Mouse (Mus musculus) neural tube, embryonic 11.5 days (tissue): ENCODE data around the gene Rhbdl2. TPM values are rescaled to one million over a fixed set of nuclear protein-coding genes. Genes with fewer than 3 reads are reported as not detected.

Experiments used
- ATAC-seq: fragments of 200-750 bp; cut with Nextera tagmentation; 2 replicates; pipeline ENCODE4 v1.8.0; 2017; ENCODE audit warnings: moderate number of reproducible peaks, mild to moderate bottlenecking, moderate TSS enrichment, moderate library complexity; ENCODE audit not compliant: insufficient read depth, low FRiP score, low TSS enrichment
- DNase-seq: peaks from one replicate; pipeline ENCODE4 v3.0.0-alpha.2; 2015; ENCODE audit warnings: low spot score
- H3K27ac ChIP-seq: fragments of 300-500 bp; sonication (generic); 2 replicates; pipeline ENCODE4 v1.5.1; 2014; ENCODE audit warnings: low read depth, mild to moderate bottlenecking, low read length
- H3K27me3 ChIP-seq: fragments of 300-500 bp; sonication (generic); 2 replicates; pipeline ENCODE4 v1.6.1; 2014; ENCODE audit warnings: mild to moderate bottlenecking, low read length, mixed read lengths; ENCODE audit not compliant: control insufficient read depth, insufficient read depth
- H3K36me3 ChIP-seq: fragments of 300-500 bp; sonication (generic); 2 replicates; pipeline ENCODE4 v1.6.1; 2014; ENCODE audit warnings: mild to moderate bottlenecking, low read length, moderate library complexity, mixed read lengths; ENCODE audit not compliant: control insufficient read depth, insufficient read depth
- H3K4me1 ChIP-seq: fragments of 300-500 bp; sonication (generic); 2 replicates; pipeline ENCODE4 v1.6.1; 2014; ENCODE audit warnings: low read length, mixed read lengths; ENCODE audit not compliant: control insufficient read depth, insufficient read depth
- H3K4me2 ChIP-seq: fragments of 300-500 bp; sonication (generic); 2 replicates; pipeline ENCODE4 v1.6.1; 2014; ENCODE audit warnings: low read depth, mild to moderate bottlenecking, moderate library complexity
- H3K4me3 ChIP-seq: fragments of 300-500 bp; sonication (generic); 2 replicates; pipeline ENCODE4 v1.5.1; 2014; ENCODE audit warnings: low read depth, low read length
- H3K9ac ChIP-seq: fragments of 300-500 bp; sonication (generic); 2 replicates; pipeline ENCODE4 v1.6.1; 2014; ENCODE audit warnings: mild to moderate bottlenecking, low read length
- H3K9me3 ChIP-seq: fragments of 300-500 bp; sonication (generic); 2 replicates; pipeline ENCODE4 v1.6.1; 2016; ENCODE audit warnings: low read length; ENCODE audit not compliant: control insufficient read depth
- WGBS: fragments of 180-500 bp; shearing (Covaris S2); extraction: QIAGEN DNeasy Blood & Tissue Kit; methylation state at CpG from one replicate; pipeline ENCODE4 v1.1.7; 2014; 5-methylcytosine and 5-hydroxymethylcytosine counted together
- polyA plus RNA-seq: library from polyadenylated mRNA; unstranded; fragments of >200 nt; fragmentation: Nextera tagmentation; extraction: Ambion mirVana; gene quantifications from 2 replicates; pipeline ENCODE4 v1.2.1, GENCODE M21; 2014

Gene Rhbdl2
- polyA plus RNA-seq, 1 experiment from 2014 or later = 0.38 TPM

DNA sequence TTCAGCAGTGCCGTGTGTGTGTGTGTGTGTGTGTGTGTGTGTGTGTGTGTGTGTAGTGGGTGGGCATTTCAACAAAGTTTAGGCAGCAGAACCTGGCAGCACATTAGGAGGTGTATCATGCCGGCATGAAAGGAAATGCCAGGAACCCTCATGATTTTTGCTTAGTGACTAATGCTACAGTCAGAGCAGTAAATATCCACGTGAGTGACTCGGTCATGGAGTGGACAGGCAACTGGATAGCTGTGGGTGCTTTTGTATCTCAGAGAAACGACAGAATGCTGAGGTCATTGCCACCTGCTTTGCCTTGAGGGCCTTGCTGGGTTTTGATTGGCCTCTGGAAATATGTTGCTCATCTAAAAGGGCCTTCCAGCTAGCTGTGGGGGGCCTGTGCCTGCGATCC lies 16.0 kb downstream of the Rhbdl2 start:
- H3K4me2 ChIP-seq = no peak overlapping the region
- no peak for ATAC-seq
- no peak overlapping the region for H3K27ac ChIP-seq
- no peak overlapping the region for H3K9ac ChIP-seq
- H3K9me3 ChIP-seq = no peaks in the 10 kb centered on the region
- H3K36me3 ChIP-seq = no peaks in the 10 kb centered on the region
- 67% methylated on average over 6 of the region's 6 CpGs for WGBS
- H3K4me3 ChIP-seq = no peak overlapping the region
- H3K27me3 ChIP-seq = no peaks in the 10 kb centered on the region
- DNase-seq = no peak
- no peaks in the 10 kb centered on the region for H3K4me1 ChIP-seq

DNA sequence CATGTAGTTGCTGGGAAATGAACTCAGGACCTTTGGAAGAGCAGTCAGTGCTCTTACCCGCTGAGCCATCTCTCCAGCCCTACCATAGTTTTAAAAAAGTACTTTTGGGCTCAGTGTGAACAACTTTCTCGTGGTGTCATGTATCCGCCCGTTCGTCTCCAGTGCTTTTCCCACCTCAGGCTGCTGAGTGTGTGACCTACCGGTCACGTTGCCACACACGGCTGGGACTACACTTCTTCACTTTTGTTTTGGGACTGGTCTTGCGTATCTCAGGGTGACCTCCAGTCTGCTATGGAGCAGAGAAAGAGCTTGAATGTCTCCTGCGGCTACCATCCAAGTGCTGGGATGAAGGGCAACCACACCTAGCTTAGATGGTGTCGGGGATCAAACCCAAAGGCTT lies 20.6 kb downstream of the Rhbdl2 start:
- Histone ChIP-seq H3K4me2 (no peak overlapping the region), H3K4me3 (no peak overlapping the region), H3K4me1 (no peaks in the 10 kb centered on the region), H3K9ac (no peak overlapping the region), H3K27ac (no peak overlapping the region), H3K9me3 (no peaks in the 10 kb centered on the region), H3K27me3 (no peaks in the 10 kb centered on the region), H3K36me3 (no peaks in the 10 kb centered on the region)
- WGBS = 84% methylated on average over 11 of the region's 11 CpGs
- ATAC-seq (no peak), DNase-seq (no peak)

DNA sequence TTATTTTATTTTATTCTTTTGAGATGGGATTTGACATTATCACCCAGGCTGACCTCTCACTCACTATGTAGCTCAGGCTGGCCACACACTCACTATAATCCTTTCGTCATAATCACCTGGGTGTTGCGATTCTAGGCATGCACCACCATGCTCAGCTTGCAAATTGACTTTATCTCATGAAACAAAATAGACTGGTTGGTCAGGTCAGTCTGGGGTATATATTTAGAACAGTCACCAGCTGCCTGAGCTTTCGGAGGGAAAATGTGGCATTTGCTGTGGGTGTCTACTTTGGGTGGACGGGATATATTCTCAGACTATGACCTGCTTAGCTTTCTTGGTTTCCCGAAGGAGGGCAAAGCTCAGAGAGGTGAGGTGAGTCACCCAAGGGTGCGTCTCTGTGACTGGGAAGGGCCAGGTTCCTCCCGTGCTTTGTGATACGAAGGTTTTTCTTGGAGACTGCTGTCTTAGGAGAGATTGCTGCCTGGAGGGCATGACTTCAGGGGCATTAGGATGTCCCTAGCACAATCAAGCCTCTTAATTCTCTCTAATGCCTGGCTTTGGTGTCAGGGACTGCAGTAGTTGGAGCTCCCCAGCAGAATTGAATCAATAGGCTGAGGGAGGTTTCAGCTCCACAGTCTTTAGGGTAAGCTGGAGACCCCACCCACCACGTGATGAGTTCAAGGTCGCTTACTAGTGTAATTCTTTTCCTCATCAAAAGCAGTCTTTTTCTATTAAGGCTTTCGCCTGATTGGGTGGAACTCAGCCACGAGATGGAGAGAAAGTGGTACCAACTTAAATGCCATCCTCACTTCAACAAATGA lies 23.0 kb downstream of the Rhbdl2 start:
- no peaks in the 10 kb centered on the region for H3K36me3 ChIP-seq
- no peaks in the 10 kb centered on the region for H3K27me3 ChIP-seq
- no peak overlapping the region for H3K4me2 ChIP-seq
- no peak overlapping the region for H3K4me3 ChIP-seq
- H3K4me1 ChIP-seq = peaks cover 4% of the 10 kb centered on the region; the same call in 1 of the 2 replicates
- no peak overlapping the region for H3K9ac ChIP-seq
- no peak overlapping the region for H3K27ac ChIP-seq
- WGBS = 81% methylated on average over 12 of the region's 12 CpGs
- DNase-seq (no peak), ATAC-seq (no peak)
- H3K9me3 ChIP-seq = no peaks in the 10 kb centered on the region

DNA sequence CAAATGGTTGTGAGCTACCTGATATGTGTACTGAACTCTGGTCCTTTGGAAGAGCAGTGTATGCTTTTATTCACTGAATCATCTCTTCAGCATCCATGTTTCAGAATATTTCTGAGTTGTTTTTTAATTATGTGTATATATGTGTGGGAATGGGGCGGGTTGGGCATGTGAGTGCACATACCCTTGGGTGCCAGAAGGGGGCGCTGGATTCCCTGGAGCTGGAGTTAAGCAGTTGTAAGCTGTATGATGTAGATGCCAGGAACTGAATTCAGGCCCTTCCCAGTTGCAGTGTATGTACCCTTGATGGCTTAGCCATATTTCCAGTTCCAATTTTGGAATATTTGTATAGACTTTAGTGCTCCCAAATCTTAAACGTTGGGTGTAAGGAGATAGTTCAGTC lies 24.9 kb downstream of the Rhbdl2 start:
- H3K4me1 ChIP-seq = peaks cover 4% of the 10 kb centered on the region; the same call in 1 of the 2 replicates
- DNase-seq (no peak), ATAC-seq (no peak)
- H3K27me3 ChIP-seq = no peaks in the 10 kb centered on the region
- no peaks in the 10 kb centered on the region for H3K9me3 ChIP-seq
- no peak overlapping the region for H3K27ac ChIP-seq
- no peak overlapping the region for H3K4me3 ChIP-seq
- H3K9ac ChIP-seq = no peak overlapping the region
- WGBS = 76% methylated on average over 3 of the region's 3 CpGs
- no peak overlapping the region for H3K4me2 ChIP-seq
- no peaks in the 10 kb centered on the region for H3K36me3 ChIP-seq

- H3K9me3 ChIP-seq = no peaks in the 10 kb centered on the region
- 53% methylated on average over 7 of the region's 7 CpGs for WGBS
- no peak overlapping the region for H3K4me2 ChIP-seq
- H3K36me3 ChIP-seq = no peaks in the 10 kb centered on the region
- H3K27ac ChIP-seq = no peak overlapping the region
- no peaks in the 10 kb centered on the region for H3K27me3 ChIP-seq
- H3K4me3 ChIP-seq = no peak overlapping the region
- no peak overlapping the region for H3K9ac ChIP-seq
- no peak for ATAC-seq
- peaks cover 4% of the 10 kb centered on the region; the same call in 1 of the 2 replicates for H3K4me1 ChIP-seq
- DNase-seq = no peak
Observed at GRCm38 (mm10) chr4:123814030-123814501, 26.4 kb downstream of the Rhbdl2 start.

- H3K4me1 ChIP-seq = no peaks in the 10 kb centered on the region
- no peak overlapping the region for H3K9ac ChIP-seq
- no peaks in the 10 kb centered on the region for H3K27me3 ChIP-seq
- H3K27ac ChIP-seq = no peak overlapping the region
- 43% methylated on average over 4 of the region's 4 CpGs for WGBS
- no peaks in the 10 kb centered on the region for H3K9me3 ChIP-seq
- DNase-seq (no peak), ATAC-seq (no peak)
- no peak overlapping the region for H3K4me3 ChIP-seq
- H3K4me2 ChIP-seq = no peak overlapping the region
- no peaks in the 10 kb centered on the region for H3K36me3 ChIP-seq
Observed at GRCm38 (mm10) chr4:123819093-123819610, 31.5 kb downstream of the Rhbdl2 start.

GRCm38 (mm10) chr4:123842126-123842525 lies 54.5 kb downstream of the Rhbdl2 start:
- Histone ChIP-seq H3K4me1 (no peaks in the 10 kb centered on the region), H3K4me3 (no peak overlapping the region), H3K4me2 (no peak overlapping the region), H3K27me3 (no peaks in the 10 kb centered on the region), H3K9ac (no peak overlapping the region), H3K9me3 (no peaks in the 10 kb centered on the region), H3K36me3 (no peaks in the 10 kb centered on the region), H3K27ac (no peak overlapping the region)
- 87% methylated on average over 8 of the region's 8 CpGs for WGBS
- ATAC-seq (no peak), DNase-seq (no peak)

GRCm38 (mm10) chr4:123856888-123857287 lies 69.2 kb downstream of the Rhbdl2 start:
- H3K4me2 ChIP-seq = no peak overlapping the region
- H3K4me1 ChIP-seq = no peaks in the 10 kb centered on the region
- H3K9me3 ChIP-seq = no peaks in the 10 kb centered on the region
- no peak overlapping the region for H3K27ac ChIP-seq
- H3K27me3 ChIP-seq = no peaks in the 10 kb centered on the region
- H3K4me3 ChIP-seq = no peak overlapping the region
- H3K36me3 ChIP-seq = no peaks in the 10 kb centered on the region
- WGBS = 79% methylated on average over 4 of the region's 4 CpGs
- no peak overlapping the region for H3K9ac ChIP-seq
- ATAC-seq = no peak
- DNase-seq = no peak

- no peak for ATAC-seq
- no peaks in the 10 kb centered on the region for H3K9me3 ChIP-seq
- H3K27ac ChIP-seq = no peak overlapping the region
- no peaks in the 10 kb centered on the region for H3K4me1 ChIP-seq
- no peak overlapping the region for H3K4me2 ChIP-seq
- H3K36me3 ChIP-seq = no peaks in the 10 kb centered on the region
- H3K27me3 ChIP-seq = no peaks in the 10 kb centered on the region
- DNase-seq = no peak
- no peak overlapping the region for H3K4me3 ChIP-seq
- WGBS = 93% methylated on average over 7 of the region's 7 CpGs
- no peak overlapping the region for H3K9ac ChIP-seq
Observed at GRCm38 (mm10) chr4:123858090-123858489, 70.4 kb downstream of the Rhbdl2 start.
